Mouse (Mus musculus) ES-CJ7 (cell line): ENCODE data around the gene Ajuba.
A peak's percentile ranks its signal among the peaks of the same experiment; 100 is the strongest.

ENCODE experiments used
- DNase-seq: peaks from one replicate; pipeline ENCODE4 v3.0.0; 2011; ENCODE audit warnings: low read depth, low spot score

Gene Ajuba

GRCm38 (mm10) chr14:54544703-54545102 lies 32.7 kb downstream of the Ajuba start:
- no peak for DNase-seq

- DNase-seq = peak; percentile 44
Observed at GRCm38 (mm10) chr14:54540771-54541170, 36.6 kb downstream of the Ajuba start.

GRCm38 (mm10) chr14:54538580-54538979 lies 38.8 kb downstream of the Ajuba start:
- DNase-seq = peak; percentile 78

GRCm38 (mm10) chr14:54528446-54529111 lies 48.8 kb downstream of the Ajuba start:
- peak; percentile 88 for DNase-seq

- DNase-seq = no peak
Observed at GRCm38 (mm10) chr14:54528007-54528393, 49.4 kb downstream of the Ajuba start.

- no peak for DNase-seq
Observed at GRCm38 (mm10) chr14:54527227-54528006, 49.9 kb downstream of the Ajuba start.

- DNase-seq = peak; percentile 43
Observed at GRCm38 (mm10) chr14:54523600-54523999, 53.8 kb downstream of the Ajuba start.
